Mouse (Mus musculus): Measurements from ENCODE around the gene Cdc42bpb. TPM values are rescaled to one million over a fixed set of nuclear protein-coding genes. Genes with fewer than 3 reads are reported as not detected.

Cdc42bpb gene
- total RNA-seq, 1 experiment from 2014 or later = 2.4 TPM

DNA sequence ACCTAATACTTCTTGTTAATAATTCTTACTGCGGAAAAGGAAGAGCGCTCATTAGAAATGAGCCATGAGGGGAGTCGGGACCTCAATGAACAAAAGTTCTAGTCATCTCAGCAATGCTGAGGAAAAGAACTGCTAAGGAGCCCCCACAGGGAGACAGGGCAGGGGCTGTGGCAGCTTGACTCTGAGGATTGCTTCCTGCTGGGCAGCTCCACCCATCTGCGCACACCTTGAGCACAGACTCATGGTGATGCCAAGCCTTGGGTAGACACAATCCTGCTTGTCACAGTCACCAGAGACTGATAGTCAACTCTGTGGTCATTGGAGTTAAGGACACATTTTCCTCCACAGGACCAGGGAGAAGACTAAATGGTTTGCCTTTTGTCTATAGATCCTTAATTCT, 9.6 kb upstream of the Cdc42bpb start:
- ATAC-seq (replicated peaks; ENCODE audit: low read depth, poor library complexity, severe bottlenecking) = no peak

DNA sequence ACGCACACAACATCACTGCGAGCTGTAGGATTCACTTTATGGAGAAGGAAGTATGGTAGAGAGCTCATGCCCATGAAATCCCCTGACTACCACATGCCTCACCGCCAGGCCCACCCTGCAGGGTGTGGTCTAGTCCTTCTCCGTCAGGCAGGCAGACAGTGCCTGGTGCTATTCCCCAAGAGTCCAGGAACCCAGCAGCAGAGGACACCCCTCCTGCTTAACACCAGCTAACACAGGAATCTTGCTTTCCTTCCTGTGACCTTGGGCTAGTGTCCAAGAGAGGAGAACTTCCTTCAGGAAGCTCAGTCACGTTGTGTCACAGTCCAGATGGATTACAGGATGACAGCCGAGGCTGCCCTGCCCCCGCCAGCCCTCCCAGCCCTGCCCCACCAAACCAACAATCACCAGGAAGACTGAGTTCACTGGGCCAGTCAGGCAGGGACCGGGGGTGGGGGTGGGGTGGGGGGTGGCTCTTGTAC, 9.2 kb upstream of the Cdc42bpb start:
- peak; percentile 50; the same call in 1 of the 2 replicates for ATAC-seq (replicated peaks; ENCODE audit: low read depth, poor library complexity, severe bottlenecking)

- peak; percentile 42 for ATAC-seq (replicated peaks; ENCODE audit: low read depth, poor library complexity, severe bottlenecking)
These were observed 8.5 kb upstream of the Cdc42bpb start for GRCm38 (mm10) chr12:111385883-111386641.

DNA sequence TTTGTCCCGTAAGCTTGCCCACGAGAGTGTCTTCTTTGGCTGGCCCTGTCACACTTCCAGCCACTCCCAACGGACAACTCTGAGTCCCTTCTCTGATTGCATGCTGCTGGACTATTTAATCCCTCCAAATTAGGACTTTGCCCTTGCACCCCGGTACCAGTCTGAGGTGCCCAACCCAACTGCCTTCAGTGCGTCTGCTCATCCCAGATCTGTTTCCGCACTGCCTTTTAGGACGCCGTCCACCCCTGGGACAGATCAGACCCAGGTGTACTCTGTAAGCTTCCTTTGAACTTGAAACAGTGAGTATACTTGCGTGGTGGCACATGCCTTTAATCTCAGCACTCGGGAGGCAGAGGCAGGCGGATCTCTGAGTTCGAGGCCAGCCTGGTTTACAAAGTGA, 1.3 kb upstream of the Cdc42bpb start:
- no peak for ATAC-seq (replicated peaks; ENCODE audit: low read depth, poor library complexity, severe bottlenecking)

DNA sequence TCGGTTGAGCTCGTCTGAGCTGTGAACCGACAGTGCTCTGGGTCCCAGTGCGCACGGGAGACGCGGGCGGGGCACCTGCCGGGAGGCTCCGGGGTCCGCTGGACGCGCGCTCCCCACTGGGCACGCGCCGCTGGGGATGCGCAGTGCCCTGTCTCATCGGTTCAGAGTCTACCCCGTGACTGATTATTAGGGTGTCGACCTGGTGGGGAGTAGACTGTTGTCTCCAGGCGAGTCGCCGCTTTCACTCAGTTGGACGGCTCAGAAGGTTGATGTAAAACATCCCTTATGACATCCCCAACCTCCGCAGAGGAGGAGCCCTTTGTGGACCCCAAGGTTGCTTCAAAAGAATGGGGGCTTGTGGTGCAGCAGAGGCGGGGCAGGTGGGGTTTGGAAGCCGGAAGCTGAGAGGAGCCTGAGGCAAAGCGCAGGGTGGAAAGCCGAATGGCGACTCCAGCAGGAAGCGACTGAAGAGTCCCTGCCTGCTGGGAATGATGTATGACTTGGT, 520 bp upstream of the Cdc42bpb start:
- ATAC-seq (replicated peaks; ENCODE audit: low read depth, poor library complexity, severe bottlenecking) = no peak; the same call in 1 of the 2 replicates

- ATAC-seq (replicated peaks; ENCODE audit: low read depth, poor library complexity, severe bottlenecking) = 0 out of 2 replicates have a peak, but pooled peaks have one; percentile 12
These were observed 639 bp downstream of the Cdc42bpb start for GRCm38 (mm10) chr12:111376826-111377331.

DNA sequence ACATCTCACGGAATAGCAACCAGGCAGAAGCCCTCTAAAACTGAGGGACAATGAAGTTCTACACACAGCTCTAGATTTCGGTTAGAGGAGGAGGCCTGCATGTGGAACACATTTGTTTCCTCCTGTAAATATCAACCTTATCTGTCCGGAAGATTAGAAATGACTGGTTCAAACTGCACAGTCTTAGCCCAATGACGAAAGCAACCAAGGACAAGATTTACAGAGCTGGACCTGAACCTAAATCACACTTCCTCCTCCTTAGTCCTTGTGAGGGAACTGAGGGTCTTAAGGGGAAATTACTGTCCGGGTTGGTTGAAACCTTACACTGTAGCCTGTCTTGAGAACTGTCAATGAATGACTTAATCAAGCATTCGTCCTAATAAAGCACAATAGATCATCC, 1.5 kb downstream of the Cdc42bpb start:
- peak; percentile 48 for ATAC-seq (replicated peaks; ENCODE audit: low read depth, poor library complexity, severe bottlenecking)

- ATAC-seq (replicated peaks; ENCODE audit: low read depth, poor library complexity, severe bottlenecking) = no peak
These were observed 2.0 kb downstream of the Cdc42bpb start for GRCm38 (mm10) chr12:111375559-111375958.

DNA sequence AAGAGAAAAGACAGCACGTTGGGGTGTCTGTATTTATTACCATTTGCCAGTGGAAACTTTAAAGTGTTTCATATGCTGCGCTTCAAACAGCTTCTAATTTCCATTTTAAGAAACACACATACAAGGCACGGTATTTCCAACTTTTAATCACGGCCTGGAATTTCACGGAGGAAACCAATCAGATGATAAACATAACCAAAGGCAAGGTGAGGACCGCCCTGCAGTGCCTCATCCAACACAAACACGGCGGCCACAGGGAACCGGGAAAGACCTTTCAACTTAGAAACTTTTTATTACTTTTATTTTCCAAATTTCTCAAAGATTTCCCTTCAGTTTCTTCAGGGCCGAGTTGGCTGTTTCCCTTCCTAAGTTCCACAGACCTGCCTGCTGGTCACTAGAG, 2.8 kb downstream of the Cdc42bpb start:
- no peak for ATAC-seq (replicated peaks; ENCODE audit: low read depth, poor library complexity, severe bottlenecking)

GRCm38 (mm10) chr12:111373411-111373810, 4.1 kb downstream of the Cdc42bpb start:
- ATAC-seq (replicated peaks; ENCODE audit: low read depth, poor library complexity, severe bottlenecking) = no peak

GRCm38 (mm10) chr12:111371905-111372304, 5.6 kb downstream of the Cdc42bpb start:
- no peak for ATAC-seq (replicated peaks; ENCODE audit: low read depth, poor library complexity, severe bottlenecking)

DNA sequence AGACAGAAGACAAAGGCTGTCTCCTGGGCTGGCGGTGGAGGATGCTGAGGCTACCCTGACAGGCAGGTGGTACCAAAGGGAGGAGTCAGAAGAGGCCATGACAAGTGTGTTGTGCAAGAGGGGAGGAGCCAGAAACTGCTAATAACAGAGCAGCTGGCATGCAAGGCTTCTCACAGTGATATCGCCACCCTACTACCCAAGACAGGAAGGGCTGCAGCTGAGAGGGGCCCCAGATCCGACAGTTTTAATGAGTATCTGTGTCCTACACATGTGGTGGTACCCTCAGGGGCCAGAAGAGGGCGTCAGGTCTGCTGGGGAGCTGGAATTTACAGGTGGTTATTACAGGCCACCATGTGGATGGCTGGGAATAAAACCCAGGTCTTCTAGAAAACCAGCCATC, 7.3 kb downstream of the Cdc42bpb start:
- ATAC-seq (replicated peaks; ENCODE audit: low read depth, poor library complexity, severe bottlenecking) = peak; percentile 58

- no peak for ATAC-seq (replicated peaks; ENCODE audit: low read depth, poor library complexity, severe bottlenecking)
These were observed 10.5 kb downstream of the Cdc42bpb start for GRCm38 (mm10) chr12:111367065-111367464.

GRCm38 (mm10) chr12:111364234-111364633, 13.3 kb downstream of the Cdc42bpb start:
- no peak for ATAC-seq (replicated peaks; ENCODE audit: low read depth, poor library complexity, severe bottlenecking)

DNA sequence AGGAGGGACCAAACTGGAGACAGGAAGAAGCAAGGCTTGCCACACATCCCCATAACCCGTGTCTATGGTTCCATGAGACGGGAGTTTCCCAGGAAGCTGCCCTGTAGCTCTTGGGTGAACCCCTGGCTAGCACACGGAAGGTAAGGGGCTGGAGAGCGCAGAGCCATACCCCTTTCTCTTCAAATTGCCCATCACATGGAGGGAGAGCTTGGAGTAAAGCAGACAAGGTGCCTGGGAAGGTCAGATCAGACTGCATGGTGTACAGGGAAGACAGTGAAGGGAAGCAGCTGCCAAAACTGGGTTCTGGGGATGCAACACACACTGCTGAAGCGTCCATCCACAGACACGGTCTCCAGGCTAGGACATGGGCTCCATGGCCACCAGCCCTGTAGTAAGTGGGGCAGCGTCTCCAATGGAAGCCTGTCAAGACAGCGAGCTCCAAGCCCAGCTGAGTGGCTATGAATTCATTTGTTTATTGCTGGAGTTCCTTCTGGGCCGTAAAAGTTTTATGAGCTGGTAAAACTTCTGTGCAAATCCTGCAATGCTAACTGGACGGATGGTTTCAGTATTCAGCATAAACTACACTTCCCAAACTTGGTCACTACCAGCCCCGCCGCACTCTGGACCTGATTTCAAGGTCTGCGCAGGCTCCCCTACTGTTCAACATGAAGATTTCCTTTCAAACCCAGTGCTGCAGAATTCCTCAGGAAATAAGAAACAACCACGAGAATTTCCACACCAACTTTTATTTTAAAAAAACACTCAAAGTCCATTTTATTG, 16.0 kb downstream of the Cdc42bpb start:
- no peak for ATAC-seq (replicated peaks; ENCODE audit: low read depth, poor library complexity, severe bottlenecking)

- ATAC-seq (replicated peaks; ENCODE audit: low read depth, poor library complexity, severe bottlenecking) = no peak
These were observed 16.8 kb downstream of the Cdc42bpb start for GRCm38 (mm10) chr12:111360671-111361070.

- no peak for ATAC-seq (replicated peaks; ENCODE audit: low read depth, poor library complexity, severe bottlenecking)
These were observed 21.3 kb downstream of the Cdc42bpb start for GRCm38 (mm10) chr12:111356216-111356615.

GRCm38 (mm10) chr12:111354142-111354541, 23.4 kb downstream of the Cdc42bpb start:
- ATAC-seq (replicated peaks; ENCODE audit: low read depth, poor library complexity, severe bottlenecking) = no peak

DNA sequence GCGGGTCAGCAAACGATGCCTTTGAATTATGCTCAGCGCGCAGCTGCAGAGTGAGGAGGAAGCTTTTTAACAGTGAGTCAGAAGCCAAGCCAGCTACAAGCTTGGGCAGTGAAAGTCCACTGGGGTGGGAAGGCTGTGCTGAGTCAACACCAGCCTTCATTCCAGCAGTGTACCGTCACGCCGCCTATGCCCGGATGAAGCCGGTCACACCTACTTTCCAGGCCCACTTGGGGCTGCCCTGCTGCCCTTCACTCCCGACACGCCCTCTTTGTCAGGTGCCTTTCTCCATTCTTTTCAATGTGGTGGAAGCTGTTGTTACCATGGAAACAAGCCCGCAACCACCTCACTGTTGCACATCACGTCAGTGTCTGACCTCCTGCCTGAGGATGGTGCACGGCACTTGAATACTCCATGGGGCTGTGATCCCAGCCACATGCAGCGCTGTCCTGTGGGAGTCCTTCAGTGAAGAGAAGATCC, 24.0 kb downstream of the Cdc42bpb start:
- ATAC-seq (replicated peaks; ENCODE audit: low read depth, poor library complexity, severe bottlenecking) = no peak

DNA sequence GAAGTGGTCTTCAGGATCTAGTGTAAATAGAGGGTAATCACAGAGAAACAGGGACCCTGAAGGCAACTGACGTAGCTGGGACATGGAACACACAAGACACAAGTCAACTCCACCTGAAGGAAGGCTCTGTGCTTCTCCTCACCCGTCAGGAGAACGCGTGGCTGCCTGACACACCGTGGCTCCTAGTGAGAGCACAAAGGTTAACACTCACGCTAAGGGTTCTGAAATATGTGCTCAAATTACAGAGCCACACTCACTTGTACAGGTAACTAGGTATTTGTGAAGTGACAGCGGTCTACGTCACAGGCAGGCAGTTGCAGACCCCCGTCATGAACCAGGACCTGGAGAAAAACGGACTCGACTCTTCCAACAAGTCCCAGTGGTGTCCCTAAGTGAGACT, 24.5 kb downstream of the Cdc42bpb start:
- ATAC-seq (replicated peaks; ENCODE audit: low read depth, poor library complexity, severe bottlenecking) = no peak

GRCm38 (mm10) chr12:111352520-111352919, 25.0 kb downstream of the Cdc42bpb start:
- no peak for ATAC-seq (replicated peaks; ENCODE audit: low read depth, poor library complexity, severe bottlenecking)

Data from common myeloid progenitor, adult 5-6 weeks (primary cell).